Mouse (Mus musculus): ENCODE measurements at regions not wholly inside any gene's neighbourhood (a gene's known extent, or its start where the extent isn't known, plus 50 kb on each side); places are given as distances from the start of the nearest gene placed in this dataset.

DNA sequence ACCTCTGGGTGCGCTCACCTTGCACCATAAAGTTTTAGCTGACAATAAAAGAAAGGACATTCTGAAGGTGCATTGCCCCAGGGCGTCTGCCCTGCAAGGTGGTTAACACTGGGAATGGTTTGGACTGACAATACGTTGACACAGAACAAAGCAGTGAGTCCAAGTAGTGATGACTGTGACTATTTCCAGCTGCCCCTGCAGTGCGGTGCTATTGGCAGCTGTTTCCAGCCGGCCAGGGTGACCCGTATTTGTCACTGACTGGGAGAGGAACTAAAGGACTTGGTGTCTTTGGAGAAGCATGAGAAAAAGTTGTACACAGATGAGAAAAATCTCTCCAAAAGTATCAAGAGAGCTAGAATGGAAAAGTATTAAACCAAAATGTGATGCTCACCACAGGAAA lies 52.0 kb upstream of the Vtcn1 start:
- intact Hi-C loops (cut with DNase I), result no loop called here
- Histone ChIP-seq H3K27ac (no peak overlapping the region), H3K4me3 (no peak overlapping the region)
- DNase-seq, result no peak
- no peak for TF ChIP-seq CTCF (IDR thresholded peaks at IDR 0.05)

DNA sequence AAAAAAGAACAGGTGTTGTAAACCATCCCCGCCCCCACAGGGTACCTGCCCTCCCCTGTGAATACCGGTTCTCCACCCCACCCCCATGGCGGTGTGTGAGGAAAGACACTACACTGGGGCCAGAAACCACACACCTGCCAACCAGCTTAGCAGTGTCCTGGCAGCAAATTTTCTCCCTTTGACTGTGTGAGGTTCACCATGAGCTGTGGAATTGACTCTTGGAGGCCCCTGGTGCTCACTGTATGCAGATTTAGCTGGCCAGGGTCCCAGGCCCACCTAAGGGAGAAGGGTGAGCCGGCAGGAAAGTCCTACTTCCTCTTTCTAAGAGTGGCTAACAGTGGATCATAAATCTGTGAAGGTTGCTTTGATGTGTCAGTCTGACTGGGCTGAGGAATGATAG lies 53.9 kb upstream of the Vtcn1 start:
- H3K27ac ChIP-seq, result no peak overlapping the region
- DNase-seq, result no peak
- TF ChIP-seq CTCF (IDR thresholded peaks at IDR 0.05), result no peak
- H3K4me3 ChIP-seq, result no peak overlapping the region
- intact Hi-C loops (cut with DNase I), result no loop called here

DNA sequence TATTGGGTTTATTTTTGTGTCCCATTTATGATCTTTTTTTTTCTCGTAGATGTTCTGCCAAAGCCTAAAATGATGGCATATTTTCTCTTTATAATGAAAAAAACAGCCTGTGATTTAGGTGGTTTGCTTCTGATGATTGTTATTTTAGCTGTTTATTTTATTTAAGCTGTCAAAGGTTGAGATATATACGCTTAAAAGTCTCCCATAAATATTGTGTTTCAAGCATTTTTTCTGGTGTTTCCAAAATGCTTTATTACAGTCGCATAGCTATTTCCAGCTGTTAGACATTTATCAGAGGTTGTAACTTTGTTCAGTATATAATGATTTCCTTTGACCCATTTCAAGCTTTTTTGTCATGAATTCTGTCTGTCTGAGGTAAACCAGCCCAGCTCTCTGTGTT lies 54.4 kb upstream of the Vtcn1 start:
- intact Hi-C loops (cut with DNase I), result no loop called here
- no peak overlapping the region for H3K27ac ChIP-seq

DNA sequence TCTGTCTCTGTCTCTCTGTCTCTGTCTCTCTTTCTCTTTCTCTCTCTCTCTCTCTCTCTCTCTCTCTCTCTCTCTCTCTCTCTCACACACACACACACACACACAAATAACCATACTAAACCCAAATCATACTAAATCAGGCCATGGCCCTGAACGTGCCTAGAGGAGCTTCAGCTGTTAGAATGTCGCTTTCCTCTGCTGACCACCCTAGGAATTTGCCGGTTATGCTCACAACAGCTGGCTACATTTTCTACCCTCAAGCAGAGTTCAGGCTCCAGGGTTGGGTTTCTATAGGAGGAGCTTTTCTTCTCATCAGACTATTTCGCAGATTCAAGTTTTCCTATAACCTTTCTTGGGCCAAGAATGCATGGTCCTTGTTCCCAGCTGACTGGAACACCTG lies 56.1 kb upstream of the Vtcn1 start:
- no peak for DNase-seq
- Histone ChIP-seq H3K4me3 (no peak overlapping the region), H3K27ac (no peak overlapping the region)
- intact Hi-C loops (cut with DNase I), result no loop called here
- no peak for TF ChIP-seq CTCF (IDR thresholded peaks at IDR 0.05)

More for the DNA sequence above, 54.4 kb upstream of the Vtcn1 start:
- TF ChIP-seq CTCF (IDR thresholded peaks at IDR 0.05), result no peak
- DNase-seq, result no peak
- H3K4me3 ChIP-seq, result no peak overlapping the region

DNA sequence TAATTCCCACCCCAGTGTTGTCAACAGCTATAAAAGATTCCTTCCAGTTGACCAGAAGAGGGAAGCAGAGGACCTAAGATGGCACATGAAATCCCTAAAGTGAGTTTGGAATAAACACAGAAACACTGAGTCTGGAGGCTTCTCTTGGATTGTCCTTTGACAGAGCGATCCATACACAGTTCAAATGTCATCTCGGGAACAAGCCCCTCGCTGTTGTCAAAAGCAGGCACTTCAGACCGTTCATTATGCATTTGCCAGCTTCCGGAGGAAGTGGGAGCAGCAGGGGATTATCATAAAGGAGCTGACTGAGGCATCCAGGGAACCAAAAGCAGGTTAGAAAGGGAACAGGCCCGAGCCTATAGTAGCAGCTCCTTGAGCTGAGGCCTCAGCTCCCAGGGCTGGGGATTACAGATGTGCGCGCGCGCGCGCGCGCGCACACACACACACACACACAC lies 57.1 kb upstream of the Vtcn1 start:
- intact Hi-C loops (cut with DNase I), result loop anchor here (1.0 kb wide), 1 partner anchor 138 kb away; no protein-coding TSS in a partner anchor
- H3K27ac ChIP-seq, result peak overlapping the region; percentile 64
- TF ChIP-seq CTCF (IDR thresholded peaks at IDR 0.05), result peak; percentile 65

DNA sequence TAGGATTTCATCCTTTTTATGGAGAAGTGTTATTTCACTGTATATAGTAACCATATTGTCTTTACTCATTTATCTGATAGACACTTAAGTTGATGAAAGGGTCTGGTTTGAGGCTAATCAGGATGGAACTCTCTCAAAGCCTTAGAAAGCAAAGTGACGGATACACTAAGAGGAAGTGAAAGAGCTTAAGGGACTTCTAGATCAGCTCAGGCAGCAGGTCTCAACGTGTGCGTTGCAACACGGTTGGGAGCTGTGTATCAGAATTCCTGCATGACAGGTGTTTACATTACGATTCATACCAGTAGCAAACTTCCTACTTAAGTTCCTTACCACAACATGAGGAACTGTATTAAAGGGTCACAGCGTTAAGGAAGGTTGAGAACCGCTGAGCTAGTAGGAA lies 59.9 kb upstream of the Vtcn1 start:
- no peak for DNase-seq
- no peak for TF ChIP-seq CTCF (IDR thresholded peaks at IDR 0.05)
- intact Hi-C loops (cut with DNase I), result no loop called here
- Histone ChIP-seq H3K27ac (no peak overlapping the region), H3K4me3 (no peak overlapping the region)

More for the DNA sequence above, 57.1 kb upstream of the Vtcn1 start:
- no peak for DNase-seq
- peak overlapping the region; percentile 61 for H3K4me3 ChIP-seq

DNA sequence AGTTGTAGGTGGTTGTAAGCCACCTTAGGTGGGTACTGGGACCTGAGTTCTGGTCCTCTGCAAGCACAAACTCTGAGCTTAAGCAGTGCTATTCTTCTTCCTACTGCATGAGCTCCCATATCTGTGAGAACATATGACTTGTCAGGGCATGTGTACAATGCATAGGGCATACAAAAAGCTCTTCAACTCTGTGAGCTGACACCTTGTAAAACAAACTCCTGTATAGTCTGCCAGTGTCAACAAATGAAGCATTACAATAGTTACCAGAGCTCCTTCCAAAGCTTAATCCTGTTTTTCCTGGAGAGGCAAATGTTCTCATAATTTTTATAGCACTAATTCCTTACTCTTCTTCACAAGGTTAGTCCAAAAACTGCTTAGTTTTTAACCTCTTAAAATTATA lies 62.4 kb upstream of the Vtcn1 start:
- intact Hi-C loops (cut with DNase I), result no loop called here
- no peak for DNase-seq
- no peak overlapping the region for H3K27ac ChIP-seq
- no peak overlapping the region for H3K4me3 ChIP-seq
- no peak for TF ChIP-seq CTCF (IDR thresholded peaks at IDR 0.05)

DNA sequence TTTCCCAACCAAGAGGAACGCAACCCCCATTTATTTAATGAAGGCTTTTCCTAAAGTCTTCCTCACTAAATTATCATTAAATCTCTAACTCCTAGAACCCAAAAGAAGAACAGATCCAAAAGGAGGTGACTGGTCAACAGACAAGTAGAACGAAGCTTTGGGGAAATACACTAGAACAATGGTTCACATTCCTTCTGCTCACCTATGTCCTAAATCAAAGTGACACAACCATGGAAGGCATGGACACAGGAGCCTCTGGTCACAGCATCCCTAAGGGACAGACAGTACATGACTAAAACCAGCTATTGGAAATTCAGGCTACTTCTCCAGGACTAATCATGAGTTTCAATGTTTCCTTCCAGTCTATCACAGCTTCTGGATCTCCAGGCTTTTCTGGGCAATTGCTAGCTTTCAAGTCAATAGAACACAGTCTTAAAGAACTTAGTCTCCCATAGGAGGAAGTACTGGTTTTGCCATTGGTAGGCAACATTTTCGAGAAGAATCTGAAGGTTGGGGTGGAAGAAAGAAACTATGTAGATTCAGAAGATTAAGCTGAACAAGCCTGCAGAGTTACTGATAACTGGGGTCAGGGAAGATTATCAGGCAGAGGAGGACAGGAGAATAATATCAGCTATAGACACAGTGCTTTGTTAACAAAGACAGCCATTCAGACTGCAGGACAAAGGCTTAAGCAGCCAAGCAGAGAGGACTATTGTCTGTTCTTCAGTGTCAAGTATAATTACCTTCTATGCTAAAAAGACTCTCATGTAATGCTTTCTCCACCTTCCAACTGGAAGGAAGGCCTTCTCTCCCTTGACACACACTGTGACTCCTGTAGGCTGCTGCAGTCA lies 65.9 kb upstream of the Vtcn1 start:
- DNase-seq, result no peak
- intact Hi-C loops (cut with DNase I), result no loop called here
- no peak for TF ChIP-seq CTCF (IDR thresholded peaks at IDR 0.05)
- Histone ChIP-seq H3K4me3 (no peak overlapping the region), H3K27ac (no peak overlapping the region)

DNA sequence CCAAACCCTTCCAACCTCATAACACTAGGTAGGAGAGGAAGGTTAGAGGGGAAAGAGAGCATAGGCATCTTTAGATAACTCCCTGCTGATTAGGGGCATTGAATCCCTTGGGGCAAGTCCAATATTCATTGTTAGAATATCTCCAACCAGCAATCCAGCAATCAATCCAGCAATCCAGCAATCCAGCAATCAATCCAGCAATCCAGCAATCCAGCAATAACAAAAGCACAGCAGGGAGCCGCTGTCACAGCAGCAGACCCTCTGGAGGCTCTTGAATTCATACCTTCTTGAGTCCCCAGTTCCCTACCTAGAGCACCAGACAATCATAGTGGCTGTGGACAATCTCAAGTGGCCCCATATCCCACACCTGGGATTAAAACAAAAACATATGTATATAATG lies 69.4 kb upstream of the Man1a2 start:
- no peak overlapping the region for H3K27ac ChIP-seq
- H3K4me3 ChIP-seq, result no peak overlapping the region
- intact Hi-C loops (cut with DNase I), result no loop called here
- no peak for TF ChIP-seq CTCF (IDR thresholded peaks at IDR 0.05)
- no peak for DNase-seq

DNA sequence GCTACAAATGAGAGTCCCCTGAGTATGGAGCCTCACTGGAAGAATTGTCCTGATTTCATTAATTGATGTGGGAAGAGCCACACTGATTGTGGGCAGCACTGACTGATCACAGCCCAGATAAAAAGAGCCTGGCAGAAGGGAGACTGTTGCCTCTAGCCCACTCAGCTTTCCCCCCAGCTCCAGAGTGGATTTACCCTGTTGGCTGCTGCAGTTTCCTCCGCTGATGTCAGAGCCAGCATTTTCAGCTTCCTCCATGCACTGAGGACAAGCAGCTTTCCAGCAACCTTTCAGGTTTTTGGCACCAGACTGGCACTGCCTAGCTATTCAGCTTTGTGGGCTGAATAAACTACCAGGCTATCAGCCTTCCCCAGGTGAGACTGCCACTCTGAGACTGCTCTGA lies 65.9 kb upstream of the Man1a2 start:
- DNase-seq, result no peak
- H3K4me3 ChIP-seq, result no peak overlapping the region
- no peak for TF ChIP-seq CTCF (IDR thresholded peaks at IDR 0.05)
- H3K27ac ChIP-seq, result no peak overlapping the region
- intact Hi-C loops (cut with DNase I), result no loop called here

DNA sequence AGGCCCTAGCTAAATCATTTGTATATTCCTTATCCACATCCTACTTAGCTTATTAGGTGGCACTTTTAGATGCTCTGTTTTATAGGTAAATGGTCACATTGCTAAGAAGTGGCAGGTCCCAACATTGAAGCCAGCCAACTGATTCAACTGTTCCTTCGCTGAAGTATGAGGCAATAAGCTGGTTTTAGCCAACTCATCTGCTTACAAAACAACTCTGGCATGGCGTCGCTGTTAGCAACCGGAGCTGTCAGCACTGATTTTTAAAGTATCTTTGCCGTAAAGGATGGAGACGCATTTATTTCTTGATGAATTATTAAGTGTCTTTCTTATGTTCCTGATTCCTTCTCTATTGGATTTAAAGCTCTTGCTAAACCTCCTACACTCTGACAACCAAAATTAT lies 63.4 kb upstream of the Man1a2 start:
- H3K27ac ChIP-seq, result no peak overlapping the region
- no peak for DNase-seq
- no peak for TF ChIP-seq CTCF (IDR thresholded peaks at IDR 0.05)
- intact Hi-C loops (cut with DNase I), result no loop called here
- H3K4me3 ChIP-seq, result no peak overlapping the region

DNA sequence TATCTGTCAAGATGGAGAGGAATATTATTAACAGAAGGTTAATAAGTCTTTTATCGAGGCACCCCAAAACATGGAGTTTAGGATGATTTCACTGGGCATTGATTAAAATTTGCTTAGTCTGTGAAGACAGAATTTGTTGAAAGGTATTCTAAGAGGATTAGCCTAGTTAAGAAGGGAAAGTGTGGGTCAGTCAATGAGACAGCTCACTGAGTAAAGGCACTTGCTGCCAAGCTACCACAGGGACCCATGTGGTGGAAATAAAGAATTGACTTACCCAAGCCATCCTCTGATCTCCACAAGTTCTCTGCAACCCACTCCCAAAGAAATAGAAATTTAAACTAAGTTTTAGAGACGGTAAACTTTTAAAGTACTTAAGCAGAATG lies 63.0 kb upstream of the Man1a2 start:
- Histone ChIP-seq H3K4me3 (no peak overlapping the region), H3K27ac (no peak overlapping the region)
- TF ChIP-seq CTCF (IDR thresholded peaks at IDR 0.05), result no peak
- intact Hi-C loops (cut with DNase I), result no loop called here
- no peak for DNase-seq

DNA sequence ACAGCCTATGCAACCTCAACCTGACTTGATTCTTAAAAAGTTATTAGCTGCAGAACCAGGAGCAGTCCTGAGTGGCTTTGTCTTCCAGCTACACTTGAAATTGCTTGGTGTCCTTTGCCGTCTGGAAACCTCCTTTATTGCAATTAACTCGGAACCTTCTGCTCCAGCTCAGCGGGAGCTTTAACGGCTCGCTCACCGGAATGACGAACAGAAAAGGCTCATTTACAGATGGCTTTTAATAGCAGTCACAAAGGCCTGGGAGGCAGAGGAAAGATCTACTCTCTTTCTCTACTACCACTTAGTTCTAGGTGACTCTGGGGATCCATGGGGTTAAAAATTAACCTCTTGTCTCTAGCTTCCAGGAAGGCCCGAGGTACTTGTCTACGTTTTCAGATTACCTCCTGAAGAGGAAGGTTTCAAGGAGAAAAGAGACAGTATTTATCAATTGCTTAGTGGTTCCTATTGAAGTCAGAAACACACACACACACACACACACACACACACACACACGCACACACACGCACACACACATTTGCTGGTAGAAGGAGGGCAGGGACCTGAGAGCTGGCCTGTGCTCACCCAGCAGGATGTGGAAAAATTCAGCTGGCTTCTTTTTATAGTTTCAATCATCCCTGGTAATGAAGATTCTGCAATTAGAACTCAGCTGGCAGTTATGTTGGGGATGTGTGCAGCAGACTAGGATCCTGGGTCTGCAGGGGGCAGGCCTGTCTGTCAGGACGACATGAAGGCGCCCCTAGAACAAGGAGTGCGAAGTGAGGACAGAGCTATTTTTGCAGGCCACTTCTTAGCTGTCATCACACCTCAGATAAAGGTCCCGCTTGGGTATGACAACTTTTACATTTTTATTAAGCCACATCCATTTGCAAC lies 62.4 kb upstream of the Man1a2 start:
- H3K27ac ChIP-seq, result no peak overlapping the region
- no peak for TF ChIP-seq CTCF (IDR thresholded peaks at IDR 0.05)
- H3K4me3 ChIP-seq, result no peak overlapping the region
- intact Hi-C loops (cut with DNase I), result no loop called here
- no peak for DNase-seq
